Mouse (Mus musculus) gastrocnemius, postnatal 36 days (tissue): Measurements from ENCODE around the gene Plxnb2. TPM values are rescaled to one million over a fixed set of nuclear protein-coding genes. Genes with fewer than 3 reads are reported as not detected.

ENCODE experiments used
- DNase-seq, 2 experiments: peaks; one replicate each; pipeline ENCODE4 v3.0.0; 2022
- intact Hi-C: fragments of 180-260 bp; cut with DNase I; formaldehyde crosslinking; loops from one replicate; pipeline ENCODE4 v1.15.1; 2025
- long read RNA-seq, 2 experiments: library from polyadenylated mRNA; stranded (forward); transcript quantifications; one replicate each; pipeline ENCODE4 v2.0.0; 2021
- total RNA-seq, 2 experiments: library from RNA; stranded (reverse); gene quantifications; 2 replicates each; pipeline ENCODE4 v1.2.3; 2021

Gene Plxnb2
- total RNA-seq, result 1 to 10 TPM; 8.9 to 9.6 TPM
- long read RNA-seq, experiment 1, full-length matches to known transcripts, result 1 of 6 reads
- long read RNA-seq, experiment 1, partial matches to known transcripts, result 2 of 6 reads
- long read RNA-seq, experiment 1, other reads (novel, unspliced or antisense), result 3 of 6 reads
- long read RNA-seq, experiment 2, partial matches to known transcripts, result 2 of 2 reads
- long read RNA-seq, experiment 2, other reads (novel, unspliced or antisense), result 0 of 2 reads

DNA sequence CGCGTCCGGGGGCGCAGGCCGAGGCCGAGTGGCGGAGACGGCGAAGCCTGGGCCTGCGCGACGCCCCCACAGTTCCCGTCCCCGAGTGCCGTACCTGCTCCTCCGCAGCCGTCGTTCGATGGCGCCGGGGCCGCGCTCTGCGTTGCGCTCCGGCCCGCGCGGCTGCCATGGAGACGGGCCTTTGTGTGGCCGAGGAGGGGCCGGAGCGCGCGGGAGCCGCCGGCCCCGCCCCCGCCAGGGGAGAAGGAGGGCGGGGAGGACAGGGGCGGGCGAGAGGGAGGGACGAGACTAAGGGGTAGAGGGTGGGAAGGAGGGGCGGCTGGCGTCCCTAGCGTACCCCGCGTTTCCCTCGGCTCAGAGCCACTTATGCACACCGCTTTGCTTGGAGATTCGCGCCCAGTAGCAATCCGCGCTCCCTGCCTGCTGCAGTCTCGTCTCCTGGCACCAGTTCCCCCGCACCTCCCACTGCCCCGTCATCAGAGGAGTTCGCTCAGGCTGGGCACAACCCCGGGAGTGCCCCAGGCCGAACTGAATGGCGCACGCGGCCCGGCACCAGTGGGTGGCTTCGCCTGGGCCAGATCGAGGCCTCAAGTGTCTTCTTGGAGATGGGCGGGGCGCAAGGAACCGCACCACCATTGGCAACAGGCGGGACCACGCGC lies at the start of gene Plxnb2:
Gene Plxnb2, minus strand, starts transcription at position 218 of the 659 bp plus-strand sequence.
- intact Hi-C loops, result no loop called here
- peak; percentile 67 to 76 for DNase-seq

DNA sequence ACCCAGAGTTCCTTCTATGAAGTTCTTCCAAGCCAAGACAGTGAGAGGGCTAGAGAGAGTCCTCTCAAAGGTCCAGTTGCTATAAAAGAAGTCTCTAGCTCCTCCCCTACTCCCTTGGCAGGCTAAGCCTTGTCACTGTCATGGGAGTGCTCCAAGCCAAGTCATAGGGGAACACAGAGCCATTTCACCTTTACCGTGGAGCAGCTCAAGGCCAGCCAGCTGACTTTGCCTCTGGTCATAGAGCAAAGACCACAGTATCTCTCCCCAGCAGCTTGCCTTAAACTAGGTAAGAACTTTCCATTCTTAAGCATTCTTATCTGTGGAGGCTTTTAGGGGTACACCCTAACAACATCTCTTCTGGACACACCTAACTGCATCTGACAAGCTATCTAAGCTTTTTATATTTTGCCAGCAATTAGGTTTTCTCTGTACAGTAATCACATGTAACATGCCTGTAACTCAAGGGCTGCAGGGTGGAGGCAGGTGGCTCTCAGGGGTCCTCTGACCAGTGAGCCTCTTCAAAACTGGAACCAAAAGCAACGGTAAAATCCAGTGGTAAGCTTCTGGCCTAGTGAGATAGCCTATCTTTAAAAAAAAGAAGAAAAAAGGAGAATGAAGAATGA lies 35.1 kb upstream of the Plxnb2 start:
- intact Hi-C loops, result no loop called here
- DNase-seq, result peak; percentile 26 to 55

GRCm38 (mm10) chr15:89214953-89215352 lies 34.4 kb upstream of the Plxnb2 start:
- no peak for DNase-seq
- intact Hi-C loops, result loop anchor here (5.0 kb wide), 2 partner anchors 93 to 128 kb away; partner anchors contain the start of genes Selenoo and Tubgcp6

GRCm38 (mm10) chr15:89213517-89213916 lies 32.9 kb upstream of the Plxnb2 start:
- DNase-seq, result no peak
- intact Hi-C loops, result loop anchor here (5.0 kb wide), 2 partner anchors 91 to 126 kb away; partner anchors contain the start of genes Selenoo and Tubgcp6

- no peak for DNase-seq
- intact Hi-C loops, result loop anchor here (5.0 kb wide), 2 partner anchors 90 to 125 kb away; partner anchors contain the start of genes Selenoo and Tubgcp6
Measured at GRCm38 (mm10) chr15:89212495-89212894, 31.9 kb upstream of the Plxnb2 start.

DNA sequence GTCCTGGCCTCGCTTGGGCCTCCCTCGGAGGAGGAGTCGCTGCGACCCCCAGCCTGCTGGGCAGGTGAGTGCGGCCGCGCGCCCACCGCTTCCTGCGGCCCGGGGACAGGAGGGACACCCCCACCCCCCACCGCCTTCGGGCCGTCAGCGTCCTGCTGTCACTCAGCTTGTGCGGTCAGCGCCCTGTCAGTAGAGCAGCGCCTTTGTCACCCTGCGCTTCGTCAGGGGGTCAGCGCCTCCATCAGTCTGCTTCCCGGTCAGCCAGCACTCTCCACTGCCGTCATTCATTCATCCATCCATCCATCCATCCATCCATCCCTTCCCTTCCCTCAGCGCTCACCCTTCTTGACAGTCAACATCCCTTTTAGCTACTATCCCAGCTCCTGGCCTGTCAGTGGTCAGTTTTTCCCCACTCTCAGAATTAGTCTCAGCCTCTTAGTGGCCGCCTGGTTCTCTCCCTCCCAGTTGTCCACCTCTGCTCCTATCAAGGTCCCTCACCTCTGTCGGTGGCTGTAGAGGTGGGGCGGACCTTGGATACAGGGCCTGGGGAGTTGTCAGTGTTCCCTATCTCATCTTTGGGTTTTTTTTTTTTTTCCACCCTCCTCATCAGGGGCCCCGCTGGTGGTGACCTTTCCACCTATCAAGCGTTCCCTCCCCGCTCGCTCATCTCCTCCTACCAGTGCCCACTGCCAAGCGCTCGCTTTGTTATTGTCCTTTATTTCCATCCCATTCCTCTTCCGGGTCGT lies 31.3 kb upstream of the Plxnb2 start:
- intact Hi-C loops, result loop anchor here (5.0 kb wide), 2 partner anchors 90 to 125 kb away; partner anchors contain the start of genes Selenoo and Tubgcp6

GRCm38 (mm10) chr15:89210915-89211715 lies 30.5 kb upstream of the Plxnb2 start, which contains the start of gene Ppp6r2:
TSS of gene Ppp6r2 (plus strand) at chr15:89211553.
- intact Hi-C loops, result loop anchor here (5.0 kb wide), 2 partner anchors 89 to 124 kb away; partner anchors contain the start of genes Selenoo and Tubgcp6
- DNase-seq, result peak; percentile 78 to 82

More for the DNA sequence above, 31.3 kb upstream of the Plxnb2 start:
- DNase-seq, result peak in 1 of 2 experiments; percentile 19

DNA sequence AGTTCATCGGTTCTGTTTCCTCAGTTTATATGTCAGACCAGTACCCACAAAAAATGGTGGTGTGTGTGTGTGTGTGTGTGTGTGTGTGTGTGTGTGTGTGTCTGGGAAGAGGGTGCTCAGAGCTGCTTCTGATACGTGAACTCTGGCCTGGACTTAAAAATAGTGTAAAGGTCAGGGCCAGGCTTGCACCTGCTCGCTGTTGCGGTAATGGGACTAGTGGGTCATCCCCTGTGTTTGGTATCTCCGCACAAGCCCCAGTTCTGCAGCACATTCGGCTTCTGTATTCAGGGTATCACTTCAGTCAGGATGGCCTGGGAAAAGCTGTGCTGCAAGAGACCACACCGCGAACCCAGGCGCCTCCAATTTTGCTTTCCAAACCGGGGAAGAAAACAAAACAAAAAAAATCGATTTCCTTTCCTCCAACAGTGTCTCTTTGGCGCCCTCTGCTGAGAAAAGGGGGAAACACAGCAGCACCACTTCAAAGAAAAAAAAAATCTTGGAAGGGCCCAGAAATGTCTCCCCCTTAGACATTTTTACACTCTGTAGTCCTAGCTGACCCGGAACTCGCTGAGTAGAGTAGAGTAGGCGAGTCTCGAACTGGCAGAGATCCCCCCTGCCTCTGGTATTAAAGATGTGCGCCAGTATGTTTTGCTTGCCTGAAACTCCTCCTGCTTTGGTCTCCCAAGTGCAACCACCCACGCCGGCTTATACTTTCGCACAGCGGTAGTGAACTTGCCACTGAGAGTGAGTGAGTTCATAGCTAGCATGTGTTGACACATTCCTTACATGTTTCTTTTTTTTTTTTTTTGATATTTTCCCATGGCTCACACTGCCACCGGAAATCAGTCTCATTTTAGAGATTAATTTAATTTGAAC lies 29.5 kb upstream of the Plxnb2 start:
- intact Hi-C loops, result loop anchor here (5.0 kb wide), 3 partner anchors 53 to 123 kb away; partner anchors contain the start of genes Selenoo and Tubgcp6
- DNase-seq, result peak; percentile 85 to 86

DNA sequence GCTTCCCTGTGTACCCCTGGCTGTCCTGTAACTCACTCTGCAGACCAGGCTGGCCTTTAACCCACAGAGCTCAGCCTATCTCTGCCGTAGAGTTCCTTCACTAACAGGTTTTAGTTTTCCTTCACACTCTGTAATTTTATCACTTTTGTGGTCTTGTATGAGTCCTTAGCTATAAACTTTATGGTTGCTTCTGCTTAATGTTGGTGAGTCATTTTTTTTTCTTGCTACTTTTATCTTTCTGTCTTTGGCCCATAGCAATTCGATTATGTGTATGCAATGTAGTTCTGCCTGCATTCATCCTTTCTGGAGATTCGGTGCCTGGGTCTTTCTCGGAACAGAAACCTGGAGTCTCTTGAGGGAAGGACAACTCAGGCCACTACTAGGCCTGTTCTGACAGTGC lies 26.9 kb upstream of the Plxnb2 start:
- no peak for DNase-seq
- intact Hi-C loops, result loop anchor here (5.0 kb wide), 1 partner anchor 50 kb away; no protein-coding TSS in a partner anchor

DNA sequence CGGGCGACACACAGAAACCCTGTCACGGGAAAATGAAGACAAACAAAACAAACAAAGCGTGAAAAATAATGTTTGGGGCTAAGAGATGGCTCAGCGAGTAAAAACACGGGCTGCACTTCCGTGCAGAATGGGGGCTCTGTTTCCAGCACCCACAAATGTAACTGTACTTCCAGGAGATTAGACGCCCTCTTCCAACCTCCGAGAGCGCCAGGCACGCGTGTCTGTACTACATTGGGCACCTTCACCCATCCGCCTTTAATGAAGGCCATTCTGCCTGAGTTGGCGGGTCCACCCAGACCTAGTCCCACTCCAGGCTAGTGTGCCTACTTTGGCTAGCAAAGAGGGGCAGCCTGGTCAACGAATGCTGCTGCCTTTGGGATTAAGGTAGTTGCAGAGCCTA lies 16.5 kb upstream of the Plxnb2 start:
- no peak for DNase-seq
- intact Hi-C loops, result no loop called here

DNA sequence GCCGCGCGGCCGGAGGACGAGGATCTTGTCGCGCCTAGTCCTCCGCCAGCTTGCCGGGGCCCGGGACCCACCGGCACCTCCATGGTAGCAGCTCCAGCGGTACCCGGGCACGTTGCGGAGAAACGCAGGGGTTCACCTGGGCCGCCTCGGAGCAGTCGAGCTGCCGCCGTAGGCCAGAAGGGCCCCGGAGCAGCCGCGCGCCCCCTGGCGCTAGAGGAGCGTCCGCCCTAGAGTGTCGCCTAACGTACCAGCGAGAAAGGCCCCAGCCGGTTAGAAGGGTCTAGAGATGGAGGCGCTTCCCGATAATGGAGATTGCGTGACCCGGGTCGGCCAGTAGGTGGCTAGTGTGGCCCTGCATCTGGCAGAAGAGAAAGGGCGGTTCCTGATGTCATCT lies 15.7 kb upstream of the Plxnb2 start, which contains the start of gene Dennd6b:
Gene Dennd6b, minus strand, starts transcription at position 184 of the 394 bp plus-strand sequence.
- intact Hi-C loops, result no loop called here
- peak; percentile 95 to 96 for DNase-seq

- intact Hi-C loops, result no loop called here
- peak; percentile 86 to 89 for DNase-seq
Measured at GRCm38 (mm10) chr15:89195690-89196312, 15.2 kb upstream of the Plxnb2 start.

DNA sequence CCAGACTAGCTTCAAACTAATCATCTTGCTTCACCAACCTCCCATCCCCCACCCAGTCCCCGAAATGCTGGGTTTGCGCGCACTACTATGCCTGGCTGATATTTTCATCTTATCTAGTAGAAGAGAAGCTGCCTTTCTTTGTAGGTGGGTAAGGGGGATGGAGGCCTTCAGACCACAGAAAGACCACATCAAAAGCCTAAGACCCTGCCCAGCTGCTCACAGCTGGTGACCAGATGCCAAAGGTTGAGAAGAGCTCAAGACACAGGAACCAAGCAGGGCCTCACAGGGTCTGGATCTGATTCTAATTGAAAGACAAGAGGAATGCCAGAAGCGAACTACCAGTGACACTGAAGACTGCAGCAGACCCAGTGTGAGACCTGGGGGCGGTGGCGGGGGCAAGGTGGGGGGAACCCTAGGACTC lies 14.7 kb upstream of the Plxnb2 start:
- intact Hi-C loops, result no loop called here
- no peak for DNase-seq

DNA sequence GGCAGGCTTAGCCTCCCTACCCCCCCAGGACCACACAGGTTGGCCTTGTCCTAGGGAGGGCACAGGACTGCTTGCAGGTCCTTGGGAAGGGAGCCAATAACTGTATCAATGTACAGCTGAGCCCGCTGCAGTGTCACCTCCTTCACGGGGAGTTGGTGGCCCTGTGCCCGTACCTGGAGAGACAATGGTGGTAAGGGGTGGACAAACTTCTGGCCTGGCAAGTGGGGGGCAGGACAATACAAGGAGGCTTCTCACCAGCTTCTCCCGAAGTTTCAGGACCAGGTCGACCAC lies 4.3 kb upstream of the Plxnb2 start:
- DNase-seq, result no peak
- intact Hi-C loops, result no loop called here

- intact Hi-C loops, result no loop called here
- no peak for DNase-seq
Measured at GRCm38 (mm10) chr15:89184141-89184936, 3.8 kb upstream of the Plxnb2 start.

DNA sequence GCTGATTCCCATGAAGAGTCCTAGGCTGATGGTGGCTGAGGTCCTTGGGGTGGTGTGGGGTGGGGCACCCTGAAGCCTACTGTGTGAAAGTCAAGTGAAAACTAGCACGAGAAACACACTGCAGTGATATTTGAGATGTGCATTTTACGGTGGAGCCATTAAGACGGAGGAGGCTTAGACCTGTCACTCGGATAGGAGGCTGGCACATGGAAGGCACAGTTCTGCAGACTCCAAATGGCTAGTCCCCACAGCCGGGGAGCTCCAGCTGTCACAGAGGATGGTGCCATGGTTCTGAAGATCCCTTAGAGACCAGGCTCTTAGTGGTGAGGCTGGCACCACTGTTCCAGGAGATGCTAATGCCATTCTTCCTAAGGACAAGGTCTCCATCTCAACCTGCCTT lies 2.3 kb upstream of the Plxnb2 start:
- DNase-seq, result no peak
- intact Hi-C loops, result no loop called here

- intact Hi-C loops, result no loop called here
- no peak for DNase-seq
Measured at GRCm38 (mm10) chr15:89182328-89182741, 1.7 kb upstream of the Plxnb2 start.
